Mouse (Mus musculus): Measurements from ENCODE around the gene Frmd3.
"Not testable (repeated sequence)": the region's sequence is repeated elsewhere in the genome, so short reads cannot be mapped to it uniquely, and the experiment has no call there.

The Frmd3 gene

DNA sequence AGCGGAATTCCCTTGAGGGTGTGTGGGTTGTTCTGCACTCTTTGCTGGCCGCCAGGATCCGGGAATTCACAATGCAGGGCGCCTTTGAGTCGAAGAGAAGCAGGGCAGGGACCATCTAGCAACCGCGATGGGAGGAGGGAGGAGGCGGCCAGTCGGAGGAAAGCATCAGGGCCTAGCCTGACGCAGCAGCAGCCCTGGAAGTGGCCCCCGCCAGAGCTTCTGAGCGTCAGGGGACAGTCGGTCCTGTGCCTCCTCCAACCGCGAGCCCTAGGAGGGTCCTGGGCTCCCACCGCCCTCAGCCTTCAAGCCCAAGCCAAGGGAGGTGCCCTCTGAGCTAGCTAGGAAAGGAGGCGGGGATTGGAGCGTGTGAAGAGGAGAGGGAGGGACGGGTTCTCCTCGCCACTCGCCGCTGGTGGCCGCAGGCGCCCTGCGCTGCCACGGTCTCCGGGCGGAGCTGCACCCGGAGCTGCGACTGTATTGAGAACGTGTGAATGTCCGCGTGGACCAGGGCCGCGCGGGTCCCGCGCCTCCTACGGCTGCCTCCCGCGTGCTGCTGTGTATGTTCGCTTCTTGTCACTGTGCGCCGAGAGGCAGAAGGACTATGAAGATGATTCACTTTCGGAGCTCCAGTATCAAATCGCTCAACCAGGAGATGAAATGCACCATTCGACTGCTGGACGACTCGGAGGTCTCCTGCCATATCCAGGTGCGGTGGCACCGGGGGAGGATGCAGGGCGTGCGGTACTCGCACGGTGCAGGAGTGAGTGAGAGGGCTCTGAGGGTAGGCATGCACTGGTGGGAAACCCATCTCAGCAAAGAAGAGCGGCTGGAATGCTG, at the start of gene Frmd3:
TSS of gene Frmd3 (plus strand) at position 232 of the 837 bp plus-strand sequence.
- peak; percentile 84 for ATAC-seq (ENCODE audit: low TSS enrichment)

DNA sequence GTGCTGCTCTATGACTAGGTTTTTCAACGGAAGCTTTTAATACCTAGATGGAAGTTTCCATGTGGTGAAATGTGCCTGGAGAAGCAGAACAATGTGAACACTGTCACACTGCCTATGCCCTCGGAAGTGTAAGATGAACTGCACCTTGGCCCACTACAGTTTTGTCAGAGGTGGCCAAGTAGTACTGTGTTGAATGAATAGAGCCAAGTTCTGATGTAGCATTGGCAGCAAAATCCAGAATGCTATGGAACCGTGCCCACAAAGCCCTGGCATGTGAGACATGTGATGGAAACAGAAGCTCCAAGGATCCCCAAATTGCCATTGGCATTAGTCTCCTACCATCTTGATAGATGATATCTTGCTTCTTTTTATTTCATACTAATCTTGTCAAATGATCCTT, 32.8 kb upstream of the Frmd3 start:
- no peak for ATAC-seq (ENCODE audit: low TSS enrichment)

GRCm38 (mm10) chr4:74012277-74012676, 965 bp upstream of the Frmd3 start:
- ATAC-seq (ENCODE audit: low TSS enrichment): peak; percentile 27

- ATAC-seq (ENCODE audit: low TSS enrichment): no peak
These were observed 542 bp upstream of the Frmd3 start for GRCm38 (mm10) chr4:74012700-74013099.

GRCm38 (mm10) chr4:74014048-74014500, 832 bp downstream of the Frmd3 start:
- ATAC-seq (ENCODE audit: low TSS enrichment): peak; percentile 24

- ATAC-seq (ENCODE audit: low TSS enrichment): peak; percentile 76
These were observed 6.8 kb downstream of the Frmd3 start for GRCm38 (mm10) chr4:74020084-74020483.

DNA sequence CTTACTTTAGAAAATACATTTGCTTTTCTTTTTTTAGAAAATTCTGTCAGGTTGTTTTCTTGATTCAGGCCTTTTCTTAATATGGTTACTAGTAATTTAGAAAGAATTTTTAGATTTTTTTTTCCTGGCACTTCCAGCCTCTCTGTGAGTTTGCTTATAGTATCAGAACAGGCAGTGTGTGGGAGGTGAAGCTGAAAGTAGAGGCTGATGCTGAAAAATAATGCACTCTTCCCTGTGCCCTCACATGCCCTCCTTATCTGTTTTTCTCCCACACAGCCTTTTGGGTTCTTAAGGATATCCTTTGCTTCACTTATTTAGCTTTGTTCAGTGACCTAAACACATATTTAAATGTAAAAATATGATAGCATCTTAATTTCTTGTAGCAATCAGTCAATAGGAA, 30.0 kb downstream of the Frmd3 start:
- peak; percentile 95 for ATAC-seq (ENCODE audit: low TSS enrichment)

DNA sequence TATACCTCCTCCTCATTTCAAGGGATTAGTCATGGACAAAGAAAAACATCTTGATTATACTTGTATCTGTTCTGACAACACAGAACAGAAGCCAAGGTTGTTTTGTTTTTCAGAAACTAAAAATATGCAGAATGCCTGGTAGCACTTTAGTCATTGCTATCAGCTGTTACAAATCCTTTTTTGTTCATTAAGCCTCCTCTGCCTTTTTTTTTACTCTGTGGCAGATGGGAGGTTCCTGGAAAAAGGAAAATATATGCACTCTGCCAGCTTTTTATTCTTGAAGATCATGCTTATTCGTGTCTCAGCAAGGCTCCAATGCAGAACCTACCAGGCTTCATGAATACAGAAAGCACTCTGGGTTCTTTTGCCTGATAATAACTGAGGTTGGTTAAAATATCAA, 38.5 kb downstream of the Frmd3 start:
- ATAC-seq (ENCODE audit: low TSS enrichment): peak; percentile 98

GRCm38 (mm10) chr4:74076727-74077126, 63.5 kb downstream of the Frmd3 start:
- ATAC-seq (ENCODE audit: low TSS enrichment): no peak

DNA sequence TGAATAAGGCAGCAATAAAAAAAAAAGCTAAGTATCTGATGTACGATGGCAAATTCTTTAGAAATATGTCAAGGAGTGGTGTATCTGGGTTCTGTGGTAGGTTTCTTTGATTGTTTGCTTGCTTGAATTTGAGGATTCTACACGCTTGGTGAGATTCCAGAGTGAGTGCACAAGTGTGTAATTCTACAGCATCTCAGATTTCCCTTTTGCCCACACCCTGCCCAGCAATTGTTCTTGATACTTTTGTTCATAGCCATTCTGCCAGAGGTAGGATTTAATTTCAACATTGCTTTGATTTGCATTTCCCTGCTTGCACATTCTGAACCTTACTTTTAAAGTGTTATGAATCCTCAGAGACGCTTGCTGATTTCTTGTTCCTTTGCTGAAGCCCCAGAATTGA, 97.6 kb downstream of the Frmd3 start:
- no peak for ATAC-seq (ENCODE audit: low TSS enrichment)

DNA sequence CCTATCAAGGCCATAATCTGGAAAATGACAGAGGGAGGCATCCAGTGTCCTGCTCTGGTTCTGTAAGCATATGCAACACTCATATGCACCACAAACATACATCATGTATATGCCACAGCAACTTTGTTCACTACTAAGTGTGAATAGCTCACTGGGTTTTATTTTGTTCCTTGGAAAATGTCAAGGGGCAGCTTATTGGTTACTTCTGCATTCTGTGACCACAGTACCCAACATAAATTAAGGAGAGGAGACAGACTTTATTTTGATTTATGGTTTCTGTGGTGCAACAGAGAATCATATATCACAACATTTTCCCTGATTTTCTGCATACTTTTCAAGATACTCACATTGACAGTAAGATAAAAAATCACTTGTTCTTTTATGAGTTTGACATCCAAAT, 178.3 kb downstream of the Frmd3 start:
- ATAC-seq (ENCODE audit: low TSS enrichment): no peak

DNA sequence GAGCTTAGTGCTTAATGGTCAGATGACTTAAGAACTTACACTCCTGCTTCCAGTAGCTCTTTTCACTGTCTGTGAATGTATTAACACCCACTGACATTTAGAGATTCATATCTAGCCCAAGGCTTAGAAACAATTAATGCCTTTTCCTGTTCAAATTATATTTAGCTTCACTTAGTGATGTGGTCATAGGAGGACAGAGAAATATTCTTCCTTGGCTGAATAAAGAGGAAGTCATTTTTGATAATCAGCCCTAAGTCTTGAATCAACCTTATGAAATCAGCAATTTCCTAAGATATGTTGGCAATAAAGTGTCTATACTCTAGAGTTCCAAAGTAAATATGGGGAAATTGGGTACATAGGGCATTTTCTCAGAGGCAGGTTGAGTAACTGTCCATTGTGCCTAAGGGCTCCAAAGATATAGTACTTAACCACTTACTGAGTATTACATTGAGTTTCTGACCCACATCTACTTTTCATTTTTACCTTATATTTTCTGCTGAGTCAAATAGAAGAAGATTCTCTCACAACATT, 188.1 kb downstream of the Frmd3 start:
- no peak for ATAC-seq (ENCODE audit: low TSS enrichment)

DNA sequence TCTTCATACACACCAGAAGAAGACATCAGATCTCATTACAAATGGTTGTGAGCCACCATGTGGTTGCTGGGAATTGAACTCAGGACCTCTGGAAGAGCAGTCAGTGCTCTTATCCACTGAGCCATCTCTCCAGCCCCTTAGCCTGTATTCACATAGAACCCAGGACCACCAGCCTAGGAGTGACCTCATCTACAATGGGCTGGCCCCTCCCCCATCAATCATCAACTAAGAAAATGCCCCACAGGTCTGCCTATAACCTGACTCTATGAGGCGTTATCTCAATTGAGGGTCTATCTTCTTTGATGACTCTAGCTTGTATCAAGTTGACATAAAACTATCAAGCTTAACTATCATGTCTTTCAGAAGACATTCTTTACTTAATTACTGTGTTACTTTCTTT, 208.5 kb downstream of the Frmd3 start:
- ATAC-seq (ENCODE audit: low TSS enrichment): not testable (repeated sequence)

GRCm38 (mm10) chr4:74222360-74222759, 209.1 kb downstream of the Frmd3 start:
- ATAC-seq (ENCODE audit: low TSS enrichment): peak; percentile 79

DNA sequence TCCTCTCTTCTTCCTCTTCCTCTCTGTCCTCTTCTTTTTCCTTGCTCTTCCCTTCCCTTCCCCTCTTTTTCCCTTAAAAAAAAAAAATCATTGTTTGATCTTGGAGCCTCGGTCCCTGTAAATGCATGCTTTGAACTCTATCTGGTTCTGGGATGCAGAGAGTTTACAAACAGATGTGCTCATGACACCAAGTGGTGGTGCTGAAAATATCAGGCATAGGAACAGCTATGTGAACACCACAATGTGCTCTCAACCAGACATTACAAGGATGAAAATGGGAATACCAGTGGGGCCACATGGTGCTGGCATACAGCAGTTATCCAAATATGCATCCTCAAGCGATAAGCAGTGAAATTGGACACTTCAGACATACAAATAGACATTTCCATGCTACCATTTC, 211.0 kb downstream of the Frmd3 start:
- 0 out of 2 replicates have a peak, but pooled peaks have one; percentile 41 for ATAC-seq (ENCODE audit: low TSS enrichment)

GRCm38 (mm10) chr4:74230994-74231393, 217.8 kb downstream of the Frmd3 start:
- ATAC-seq (ENCODE audit: low TSS enrichment): peak; percentile 69

DNA sequence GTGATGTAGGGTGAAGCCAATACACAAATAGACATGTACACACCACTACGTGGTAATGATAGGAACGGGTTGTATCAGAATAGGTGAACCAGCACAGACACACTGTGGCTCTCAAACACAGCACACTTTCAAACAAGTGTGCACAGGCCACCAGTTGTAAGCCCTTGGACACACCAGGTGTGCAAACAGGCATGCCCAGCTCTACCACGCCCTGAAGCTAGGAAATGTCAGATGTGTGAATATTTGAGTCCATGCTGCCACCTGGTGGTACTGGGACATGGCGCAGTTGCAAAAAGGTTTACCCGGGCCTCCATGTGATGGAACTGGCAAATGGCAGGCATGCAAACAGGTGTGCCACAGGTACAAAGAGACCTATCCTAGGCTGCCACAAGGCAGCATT, 218.2 kb downstream of the Frmd3 start:
- ATAC-seq (ENCODE audit: low TSS enrichment): peak; percentile 82

- ATAC-seq (ENCODE audit: low TSS enrichment): no peak
These were observed 220.3 kb downstream of the Frmd3 start for GRCm38 (mm10) chr4:74233534-74233933.

DNA sequence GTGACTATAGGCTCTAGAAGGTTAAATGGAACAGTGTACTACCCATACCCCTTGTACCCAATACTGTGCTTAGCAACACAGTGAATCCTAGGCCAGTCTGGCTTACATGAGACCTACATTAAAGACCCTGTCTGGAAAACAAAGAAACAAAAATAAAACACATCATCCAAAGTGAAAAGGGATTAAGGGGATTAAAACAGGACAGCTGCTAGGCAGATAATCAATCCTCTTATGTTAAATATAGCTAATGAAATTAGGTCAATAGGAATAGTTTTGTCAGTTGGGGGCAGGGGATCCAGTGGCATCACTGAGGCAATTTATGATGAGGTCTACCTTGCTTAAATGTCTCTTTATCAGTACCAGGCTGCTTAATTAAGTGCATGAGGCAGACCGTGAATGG, 228.9 kb downstream of the Frmd3 start, which contains the start of gene Kdm4c:
TSS of gene Kdm4c (plus strand) at position 322 of the 400 bp plus-strand sequence.
- no peak for ATAC-seq (ENCODE audit: low TSS enrichment)
